Mouse (Mus musculus): Measurements from ENCODE around the gene Mafb. TPM values are rescaled to one million over a fixed set of nuclear protein-coding genes. Genes with fewer than 3 reads are reported as not detected.

The Mafb gene
- 10 to 100 TPM; 21.5 to 23.7 TPM for total RNA-seq (2021)
- long read RNA-seq, experiment 1, transcript Mafb-201 (1 exons, 3,363 nt): major isoform, 9 of 10 reads
- long read RNA-seq, experiment 1, partial matches to known transcripts: 0 of 10 reads
- long read RNA-seq, experiment 1, other reads (novel, unspliced or antisense): 1 of 10 reads
- long read RNA-seq, experiment 2, transcript Mafb-201 (1 exons, 3,363 nt): major isoform, 18 of 19 reads
- long read RNA-seq, experiment 2, partial matches to known transcripts: 0 of 19 reads
- long read RNA-seq, experiment 2, other reads (novel, unspliced or antisense): 1 of 19 reads

GRCm38 (mm10) chr2:160366980-160367338 lies at the start of gene Mafb:
TSS of gene Mafb (minus strand) at chr2:160367065.
- peak; percentile 92 to 96 for DNase-seq (ENCODE audit: low spot score in 2 of 2)

- no peak for DNase-seq (ENCODE audit: low spot score in 2 of 2)
These were observed 48.3 kb upstream of the Mafb start for GRCm38 (mm10) chr2:160415161-160415560.

GRCm38 (mm10) chr2:160414736-160415135 lies 47.9 kb upstream of the Mafb start:
- DNase-seq (ENCODE audit: low spot score in 2 of 2): no peak

- no peak for DNase-seq (ENCODE audit: low spot score in 2 of 2)
These were observed 47.1 kb upstream of the Mafb start for GRCm38 (mm10) chr2:160413982-160414381.

GRCm38 (mm10) chr2:160413055-160413454 lies 46.2 kb upstream of the Mafb start:
- DNase-seq (ENCODE audit: low spot score in 2 of 2): no peak

- DNase-seq (ENCODE audit: low spot score in 2 of 2): no peak
These were observed 44.6 kb upstream of the Mafb start for GRCm38 (mm10) chr2:160411431-160411830.

- no peak for DNase-seq (ENCODE audit: low spot score in 2 of 2)
These were observed 40.9 kb upstream of the Mafb start for GRCm38 (mm10) chr2:160407720-160408119.

GRCm38 (mm10) chr2:160397747-160398146 lies 30.9 kb upstream of the Mafb start:
- no peak for DNase-seq (ENCODE audit: low spot score in 2 of 2)

GRCm38 (mm10) chr2:160394735-160395134 lies 27.9 kb upstream of the Mafb start:
- no peak for DNase-seq (ENCODE audit: low spot score in 2 of 2)

GRCm38 (mm10) chr2:160392648-160393047 lies 25.8 kb upstream of the Mafb start:
- no peak for DNase-seq (ENCODE audit: low spot score in 2 of 2)

GRCm38 (mm10) chr2:160388596-160388995 lies 21.7 kb upstream of the Mafb start:
- no peak for DNase-seq (ENCODE audit: low spot score in 2 of 2)

GRCm38 (mm10) chr2:160383418-160383817 lies 16.6 kb upstream of the Mafb start:
- DNase-seq (ENCODE audit: low spot score in 2 of 2): no peak

- DNase-seq (ENCODE audit: low spot score in 2 of 2): peak in 1 of 2 experiments; percentile 34
These were observed 11.4 kb upstream of the Mafb start for GRCm38 (mm10) chr2:160378271-160378670.

GRCm38 (mm10) chr2:160376236-160376635 lies 9.4 kb upstream of the Mafb start:
- DNase-seq (ENCODE audit: low spot score in 2 of 2): no peak

- DNase-seq (ENCODE audit: low spot score in 2 of 2): no peak
These were observed 3.0 kb upstream of the Mafb start for GRCm38 (mm10) chr2:160369653-160370420.

GRCm38 (mm10) chr2:160368422-160369357 lies 1.8 kb upstream of the Mafb start:
- no peak for DNase-seq (ENCODE audit: low spot score in 2 of 2)

GRCm38 (mm10) chr2:160367448-160368208 lies 763 bp upstream of the Mafb start:
- peak; percentile 80 to 87 for DNase-seq (ENCODE audit: low spot score in 2 of 2)

- DNase-seq (ENCODE audit: low spot score in 2 of 2): peak in 1 of 2 experiments; percentile 72
These were observed 520 bp downstream of the Mafb start for GRCm38 (mm10) chr2:160366111-160366979.

- DNase-seq (ENCODE audit: low spot score in 2 of 2): peak; percentile 29 to 59
These were observed 1.6 kb downstream of the Mafb start for GRCm38 (mm10) chr2:160365107-160365911.
